Mouse (Mus musculus) embryonic facial prominence, embryonic 13.5 days (tissue): ENCODE results near the gene Akr1c18. TPM values are rescaled to one million over a fixed set of nuclear protein-coding genes. Genes with fewer than 3 reads are reported as not detected.
"Not testable (repeated sequence)": the region's sequence is repeated elsewhere in the genome, so short reads cannot be mapped to it uniquely, and the experiment has no call there.

Source experiments
- ATAC-seq: fragments of 200-750 bp; cut with Nextera tagmentation; 2 replicates; pipeline ENCODE4 v1.8.0; 2017; ENCODE audit warnings: low read depth; ENCODE audit not compliant: insufficient number of reproducible peaks, insufficient read depth, low FRiP score, low TSS enrichment
- H3K27ac ChIP-seq: fragments of 300-500 bp; sonication (generic); 2 replicates; pipeline ENCODE4 v1.5.1; 2015; ENCODE audit warnings: moderate library complexity, mild to moderate bottlenecking, inconsistent platforms
- H3K27me3 ChIP-seq: fragments of 300-500 bp; sonication (generic); 2 replicates; pipeline ENCODE4 v1.6.1; 2015; ENCODE audit warnings: mild to moderate bottlenecking, inconsistent platforms
- H3K36me3 ChIP-seq: fragments of 300-500 bp; sonication (generic); 2 replicates; pipeline ENCODE4 v1.6.1; 2015; ENCODE audit warnings: mild to moderate bottlenecking, inconsistent platforms
- H3K4me1 ChIP-seq: fragments of 300-500 bp; sonication (generic); 2 replicates; pipeline ENCODE4 v1.6.1; 2015; ENCODE audit warnings: inconsistent platforms
- H3K4me2 ChIP-seq: fragments of 300-500 bp; sonication (generic); 2 replicates; pipeline ENCODE4 v1.6.1; 2015; ENCODE audit warnings: moderate library complexity, mild to moderate bottlenecking, inconsistent platforms
- H3K4me3 ChIP-seq: fragments of 300-500 bp; sonication (generic); 2 replicates; pipeline ENCODE4 v1.5.1; 2015; ENCODE audit warnings: mild to moderate bottlenecking, inconsistent platforms
- H3K9ac ChIP-seq: fragments of 300-500 bp; sonication (generic); 2 replicates; pipeline ENCODE4 v1.6.1; 2015; ENCODE audit warnings: mild to moderate bottlenecking, inconsistent platforms
- H3K9me3 ChIP-seq: fragments of 300-500 bp; sonication (generic); 2 replicates; pipeline ENCODE4 v1.6.1; 2016; ENCODE audit warnings: inconsistent platforms
- WGBS: fragments of 180-500 bp; shearing (Covaris S2); methylation state at CpG from one replicate; pipeline ENCODE4 v1.1.7; 2015; ENCODE audit warnings: mixed read lengths; 5-methylcytosine and 5-hydroxymethylcytosine counted together
- polyA plus RNA-seq: library from polyadenylated mRNA; unstranded; fragments of >200 nt; fragmentation: Nextera tagmentation; extraction: Ambion mirVana; gene quantifications from 2 replicates; pipeline ENCODE4 v1.2.1, GENCODE M21; 2015

The Akr1c18 gene
- 0.48 and 0.52 TPM in 2 replicates for polyA plus RNA-seq

GRCm38 (mm10) chr13:4150518-4150917 is at the start of gene Akr1c18:
Gene Akr1c18 (minus strand): TSS chr13:4150654.
- H3K9ac ChIP-seq, result no peak within 1 kb of the TSS
- no peaks in the 10 kb centered on the region for H3K9me3 ChIP-seq
- H3K27me3 ChIP-seq, result no peaks in the 10 kb centered on the region
- no peak within 1 kb of the TSS for H3K4me2 ChIP-seq
- no peak within 1 kb of the TSS for H3K27ac ChIP-seq
- no peaks in the 10 kb centered on the region for H3K36me3 ChIP-seq
- H3K4me1 ChIP-seq, result no peaks in the 10 kb centered on the region
- 76% methylated on average over 5 of the region's 5 CpGs for WGBS
- no peak for ATAC-seq
- no peak within 1 kb of the TSS for H3K4me3 ChIP-seq

GRCm38 (mm10) chr13:4192511-4192910 is 42.1 kb upstream of the Akr1c18 start:
- 79% methylated on average over 3 of the region's 3 CpGs for WGBS
- Histone ChIP-seq H3K27me3 (no peaks in the 10 kb centered on the region), H3K9ac (no peak overlapping the region), H3K4me1 (no peaks in the 10 kb centered on the region), H3K4me3 (no peak overlapping the region), H3K9me3 (no peaks in the 10 kb centered on the region), H3K27ac (no peak overlapping the region), H3K36me3 (no peaks in the 10 kb centered on the region), H3K4me2 (no peak overlapping the region)
- ATAC-seq, result no peak

- Histone ChIP-seq H3K4me1 (no peaks in the 10 kb centered on the region), H3K4me3 (no peak within 1 kb of the TSS), H3K9ac (no peak within 1 kb of the TSS), H3K27ac (no peak within 1 kb of the TSS), H3K4me2 (no peak within 1 kb of the TSS), H3K27me3 (no peaks in the 10 kb centered on the region), H3K36me3 (no peaks in the 10 kb centered on the region), H3K9me3 (no peaks in the 10 kb centered on the region)
- 48% methylated on average over 3 of the region's 3 CpGs for WGBS
- no peak for ATAC-seq
Observed at GRCm38 (mm10) chr13:4190904-4191303, 40.5 kb upstream of the Akr1c18 start, which contains the start of gene Akr1c13. Gene Akr1c13 (plus strand): TSS chr13:4191150.

- H3K9me3 ChIP-seq, result no peaks in the 10 kb centered on the region
- H3K36me3 ChIP-seq, result no peaks in the 10 kb centered on the region
- no peaks in the 10 kb centered on the region for H3K4me1 ChIP-seq
- no peak for ATAC-seq
- no peak overlapping the region for H3K4me3 ChIP-seq
- 80% methylated on average over 2 of the region's 2 CpGs for WGBS
- H3K4me2 ChIP-seq, result no peak overlapping the region
- H3K9ac ChIP-seq, result no peak overlapping the region
- H3K27ac ChIP-seq, result no peak overlapping the region
- no peaks in the 10 kb centered on the region for H3K27me3 ChIP-seq
Observed at GRCm38 (mm10) chr13:4188174-4188573, 37.7 kb upstream of the Akr1c18 start.

- H3K4me3 ChIP-seq, H3K27me3 ChIP-seq, H3K4me2 ChIP-seq, H3K9ac ChIP-seq, H3K27ac ChIP-seq, H3K9me3 ChIP-seq, ATAC-seq, H3K4me1 ChIP-seq, H3K36me3 ChIP-seq: not testable (repeated sequence)
- WGBS, result 73% methylated on average over 7 of the region's 7 CpGs
Observed at GRCm38 (mm10) chr13:4186641-4187411, 36.4 kb upstream of the Akr1c18 start.

- H3K27ac ChIP-seq, result no peak overlapping the region
- H3K4me2 ChIP-seq, result no peak overlapping the region
- 59% methylated on average over 9 of the region's 9 CpGs for WGBS
- H3K4me3 ChIP-seq, result no peak overlapping the region
- no peaks in the 10 kb centered on the region for H3K27me3 ChIP-seq
- peaks cover 4% of the 10 kb centered on the region; the same call in 1 of the 2 replicates for H3K9me3 ChIP-seq
- no peak overlapping the region for H3K9ac ChIP-seq
- H3K4me1 ChIP-seq, result no peaks in the 10 kb centered on the region
- no peaks in the 10 kb centered on the region for H3K36me3 ChIP-seq
- no peak for ATAC-seq
Observed at GRCm38 (mm10) chr13:4183116-4183515, 32.7 kb upstream of the Akr1c18 start.

GRCm38 (mm10) chr13:4181321-4181720 is 30.9 kb upstream of the Akr1c18 start:
- not testable (repeated sequence) for H3K4me3 ChIP-seq, H3K27ac ChIP-seq, ATAC-seq, H3K9ac ChIP-seq, H3K36me3 ChIP-seq, H3K4me2 ChIP-seq, H3K27me3 ChIP-seq, H3K9me3 ChIP-seq, H3K4me1 ChIP-seq
- WGBS, result 91% methylated on average over 4 of the region's 4 CpGs

GRCm38 (mm10) chr13:4172978-4173377 is 22.5 kb upstream of the Akr1c18 start:
- WGBS, result 78% methylated on average over 2 of the region's 2 CpGs
- no peak overlapping the region for H3K4me2 ChIP-seq
- no peak overlapping the region for H3K9ac ChIP-seq
- H3K4me3 ChIP-seq, result no peak overlapping the region
- ATAC-seq, result no peak
- no peaks in the 10 kb centered on the region for H3K4me1 ChIP-seq
- no peaks in the 10 kb centered on the region for H3K9me3 ChIP-seq
- no peak overlapping the region for H3K27ac ChIP-seq
- H3K27me3 ChIP-seq, result no peaks in the 10 kb centered on the region
- no peaks in the 10 kb centered on the region for H3K36me3 ChIP-seq

- no peak overlapping the region for H3K9ac ChIP-seq
- no peak for ATAC-seq
- 45% methylated on average over 1 of the region's 1 CpGs for WGBS
- no peak overlapping the region for H3K27ac ChIP-seq
- H3K4me1 ChIP-seq, result no peaks in the 10 kb centered on the region
- no peak overlapping the region for H3K4me3 ChIP-seq
- no peaks in the 10 kb centered on the region for H3K36me3 ChIP-seq
- H3K9me3 ChIP-seq, result no peaks in the 10 kb centered on the region
- H3K27me3 ChIP-seq, result no peaks in the 10 kb centered on the region
- no peak overlapping the region for H3K4me2 ChIP-seq
Observed at GRCm38 (mm10) chr13:4168006-4168405, 17.6 kb upstream of the Akr1c18 start.

GRCm38 (mm10) chr13:4155286-4155685 is 4.8 kb upstream of the Akr1c18 start:
- Histone ChIP-seq H3K4me2 (no peak overlapping the region), H3K4me1 (no peaks in the 10 kb centered on the region), H3K4me3 (no peak overlapping the region), H3K27ac (no peak overlapping the region), H3K9ac (no peak overlapping the region), H3K9me3 (no peaks in the 10 kb centered on the region), H3K27me3 (no peaks in the 10 kb centered on the region), H3K36me3 (no peaks in the 10 kb centered on the region)
- ATAC-seq, result no peak
- 51% methylated on average over 2 of the region's 2 CpGs for WGBS

- no peak overlapping the region for H3K4me2 ChIP-seq
- no peak overlapping the region for H3K4me3 ChIP-seq
- H3K27ac ChIP-seq, result no peak overlapping the region
- 78% methylated on average over 3 of the region's 3 CpGs for whole genome bisulfite sequencing
- no peaks in the 10 kb centered on the region for H3K4me1 ChIP-seq
- no peaks in the 10 kb centered on the region for H3K9me3 ChIP-seq
- no peaks in the 10 kb centered on the region for H3K36me3 ChIP-seq
- no peak for ATAC-seq
- H3K27me3 ChIP-seq, result no peaks in the 10 kb centered on the region
- H3K9ac ChIP-seq, result no peak overlapping the region
Observed at GRCm38 (mm10) chr13:4153593-4153992, 3.1 kb upstream of the Akr1c18 start.

GRCm38 (mm10) chr13:4152908-4153307 is 2.5 kb upstream of the Akr1c18 start:
- Histone ChIP-seq H3K27me3 (no peaks in the 10 kb centered on the region), H3K4me1 (no peaks in the 10 kb centered on the region), H3K27ac (no peak overlapping the region), H3K9ac (no peak overlapping the region), H3K4me3 (no peak overlapping the region), H3K9me3 (no peaks in the 10 kb centered on the region), H3K4me2 (no peak overlapping the region), H3K36me3 (no peaks in the 10 kb centered on the region)
- 59% methylated on average over 2 of the region's 2 CpGs for WGBS
- ATAC-seq, result no peak
